Mouse (Mus musculus) myocyte (in vitro differentiated cells): Measurements from ENCODE around the gene Gm10972. TPM values are rescaled to one million over a fixed set of nuclear protein-coding genes. Genes with fewer than 3 reads are reported as not detected.

Experiments used
- H3K27me3 ChIP-seq: one replicate; pipeline ENCODE4 v1.6.1; 2011; ENCODE audit not compliant: control insufficient read depth, insufficient read depth, insufficient read length
- H3K36me3 ChIP-seq: one replicate; pipeline ENCODE4 v1.6.1; 2011; ENCODE audit not compliant: control insufficient read depth, insufficient read depth
- H3K4me2 ChIP-seq: one replicate; pipeline ENCODE4 v1.6.1; 2011; ENCODE audit warnings: low read depth, control low read depth
- H3K4me3 ChIP-seq: one replicate; pipeline ENCODE4 v1.5.1; 2011; ENCODE audit warnings: mild to moderate bottlenecking, control low read depth, moderate library complexity
- H3K79me2 ChIP-seq: one replicate; pipeline ENCODE4 v1.6.1; 2011; ENCODE audit not compliant: control insufficient read depth, insufficient read depth
- H3ac ChIP-seq: one replicate; pipeline ENCODE4 v1.6.1; 2011; ENCODE audit not compliant: control insufficient read depth, insufficient read length
- CEBPB ChIP-seq: IDR thresholded peaks from 2 replicates; pipeline ENCODE4 v1.6.1; 2011; ENCODE audit warnings: mild to moderate bottlenecking, moderate library complexity; ENCODE audit not compliant: poor library complexity, insufficient read depth, severe bottlenecking
- E2F4 ChIP-seq: IDR thresholded peaks from one replicate; pipeline ENCODE4 v1.6.1; 2011; ENCODE audit warnings: mild to moderate bottlenecking, control low read depth, moderate library complexity; ENCODE audit not compliant: insufficient read depth
- MAX ChIP-seq: IDR thresholded peaks from one replicate; pipeline ENCODE4 v1.6.1; 2011; ENCODE audit warnings: low read depth, mild to moderate bottlenecking, control low read depth
- MYOD1 ChIP-seq, 3 experiments: IDR thresholded peaks; one replicate each; pipeline ENCODE4 v1.6.1; 2011; ENCODE audit warnings: control low read depth in 2 of 3, low read depth in 2 of 3, mild to moderate bottlenecking in 2 of 3, moderate library complexity in 1 of 3; ENCODE audit not compliant: insufficient read length in 2 of 3, control insufficient read depth in 1 of 3
- MYOG ChIP-seq, 3 experiments: IDR thresholded peaks; one replicate each; pipeline ENCODE4 v1.6.1; 2011; ENCODE audit warnings: control low read depth in 2 of 3, low read depth in 2 of 3, mild to moderate bottlenecking in 2 of 3; ENCODE audit not compliant: insufficient read length in 2 of 3, control insufficient read depth in 1 of 3, insufficient read depth in 1 of 3
- POLR2A ChIP-seq: IDR thresholded peaks from one replicate; pipeline ENCODE4 v1.6.1; 2011; ENCODE audit warnings: low read depth, mild to moderate bottlenecking, control low read depth, moderate library complexity; ENCODE audit not compliant: insufficient read length
- POLR2AphosphoS2 ChIP-seq: IDR thresholded peaks from one replicate; pipeline ENCODE4 v1.6.1; 2011; ENCODE audit warnings: low read depth, control low read depth; ENCODE audit not compliant: insufficient read length
- REST ChIP-seq: IDR thresholded peaks from one replicate; pipeline ENCODE4 v1.6.1; 2011; ENCODE audit warnings: mild to moderate bottlenecking, control low read depth, moderate library complexity; ENCODE audit not compliant: insufficient read depth, insufficient read length
- SRF ChIP-seq: IDR thresholded peaks from one replicate; pipeline ENCODE4 v1.6.1; 2011; ENCODE audit warnings: low read depth; ENCODE audit not compliant: control insufficient read depth, insufficient read length
- TCF12 ChIP-seq: IDR thresholded peaks from one replicate; pipeline ENCODE4 v1.6.1; 2011; ENCODE audit warnings: mild to moderate bottlenecking, control low read depth; ENCODE audit not compliant: poor library complexity, insufficient read depth, severe bottlenecking
- TCF3 ChIP-seq: IDR thresholded peaks from one replicate; pipeline ENCODE4 v1.6.1; 2011; ENCODE audit warnings: low read depth, control low read depth; ENCODE audit not compliant: insufficient read length
- USF1 ChIP-seq: IDR thresholded peaks from one replicate; pipeline ENCODE4 v1.6.1; 2011; ENCODE audit warnings: low read depth, mild to moderate bottlenecking, control low read depth, moderate library complexity
- polyA plus RNA-seq: library from polyadenylated mRNA; unstranded; fragments of >200 nt; fragmentation: generic; extraction: Trizol; gene quantifications from one replicate; pipeline ENCODE4 v1.2.1, GENCODE M21; 2012; ENCODE audit warnings: missing spikeins

The Gm10972 gene
- polyA plus RNA-seq, 1 experiment = not detected

DNA sequence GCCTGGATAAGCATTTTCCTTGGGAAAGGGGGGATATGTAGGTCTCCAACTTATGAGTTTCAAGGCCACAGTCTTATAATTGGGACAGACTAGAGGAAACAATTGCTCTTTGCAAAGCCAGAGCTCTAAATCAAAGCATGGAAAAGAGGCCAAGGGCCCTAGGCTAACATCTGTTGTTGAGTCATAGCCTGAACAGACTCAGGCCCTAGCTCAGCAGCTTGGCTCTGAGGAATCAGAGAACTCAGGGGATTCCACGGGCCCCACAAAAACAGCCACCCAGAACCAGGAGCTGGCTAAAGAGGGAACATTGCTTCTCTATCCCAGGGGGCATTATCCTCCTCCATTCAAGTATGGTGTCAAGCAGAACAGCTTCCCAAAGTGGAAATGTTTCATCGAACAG, 32.3 kb upstream of the Gm10972 start:
- Histone ChIP-seq H3K4me2 (no peak overlapping the region), H3K79me2 (no peaks in the 10 kb centered on the region), H3K27me3 (no peaks in the 10 kb centered on the region), H3ac (no peak overlapping the region), H3K4me3 (no peak overlapping the region), H3K36me3 (no peaks in the 10 kb centered on the region)
- no peak for TF ChIP-seq TCF12
- TF ChIP-seq CEBPB = no peak
- TF ChIP-seq SRF = no peak
- no peak for TF ChIP-seq MYOD1 (IDR thresholded peaks at IDR 0.05; ENCODE audit: control insufficient read depth in 1 of 3, insufficient read length in 2 of 3, low read depth in 2 of 3)
- TF ChIP-seq POLR2AphosphoS2 = no peak
- TF ChIP-seq MYOG (IDR thresholded peaks at IDR 0.05; ENCODE audit: control insufficient read depth in 1 of 3, insufficient read depth in 1 of 3, insufficient read length in 2 of 3, low read depth in 2 of 3) = peak in 1 of 3 experiments; percentile 33
- no peak for TF ChIP-seq MAX

DNA sequence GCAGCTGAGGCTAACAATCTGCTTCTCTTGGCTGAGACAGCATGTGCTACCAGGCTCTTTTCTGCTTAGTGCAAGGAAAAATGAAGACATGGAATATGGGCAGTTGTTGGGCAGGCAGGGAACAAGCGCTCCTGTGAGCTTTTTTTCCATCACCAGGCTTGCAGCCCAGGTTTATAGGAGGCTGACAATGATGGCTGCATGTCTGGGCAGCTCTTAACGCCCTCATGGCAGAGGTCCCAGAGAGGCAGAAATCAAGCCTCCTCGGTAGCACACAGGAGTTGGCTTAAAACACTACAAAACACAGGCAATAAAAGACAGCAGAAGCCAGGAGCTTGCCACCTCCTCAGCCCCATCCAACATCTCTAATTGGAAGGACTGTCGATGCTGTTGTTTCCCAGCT, 31.6 kb upstream of the Gm10972 start:
- no peak overlapping the region for H3K4me2 ChIP-seq
- TF ChIP-seq REST (no peak), TCF12 (no peak), TCF3 (no peak), E2F4 (no peak), CEBPB (no peak), USF1 (no peak)
- no peak overlapping the region for H3ac ChIP-seq
- no peaks in the 10 kb centered on the region for H3K36me3 ChIP-seq
- no peak overlapping the region for H3K4me3 ChIP-seq
- no peaks in the 10 kb centered on the region for H3K79me2 ChIP-seq
- H3K27me3 ChIP-seq = no peaks in the 10 kb centered on the region

DNA sequence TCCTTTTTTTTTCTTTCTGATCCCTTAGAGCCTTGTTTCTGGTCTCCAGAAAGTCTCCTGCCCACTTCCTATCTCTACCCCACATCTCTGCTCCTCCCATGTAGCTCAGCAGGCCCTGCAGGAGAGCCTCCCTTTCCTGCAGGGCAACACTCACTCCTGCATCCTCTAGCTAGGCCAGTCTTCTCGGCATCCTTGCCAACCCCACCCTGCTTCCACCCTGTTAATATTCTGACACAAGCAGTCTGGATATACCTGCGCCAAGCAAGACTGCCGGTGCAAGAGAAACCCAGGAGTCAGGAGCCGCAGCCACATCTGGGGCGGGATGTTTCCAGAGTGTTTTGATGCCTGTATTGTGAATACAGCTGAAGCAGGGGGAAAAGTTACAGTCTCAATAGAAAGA, 31.1 kb upstream of the Gm10972 start:
- TF ChIP-seq POLR2AphosphoS2 (no peak), E2F4 (no peak), MYOG (IDR thresholded peaks at IDR 0.05; ENCODE audit: control insufficient read depth in 1 of 3, insufficient read depth in 1 of 3, insufficient read length in 2 of 3, low read depth in 2 of 3) (no peak), USF1 (no peak), REST (no peak), TCF3 (no peak), MYOD1 (IDR thresholded peaks at IDR 0.05; ENCODE audit: control insufficient read depth in 1 of 3, insufficient read length in 2 of 3, low read depth in 2 of 3) (no peak), POLR2A (no peak), MAX (no peak), SRF (no peak), TCF12 (no peak), CEBPB (no peak)
- Histone ChIP-seq H3K4me3 (no peak overlapping the region), H3K4me2 (no peak overlapping the region), H3K27me3 (no peaks in the 10 kb centered on the region), H3ac (no peak overlapping the region), H3K36me3 (no peaks in the 10 kb centered on the region), H3K79me2 (no peaks in the 10 kb centered on the region)

DNA sequence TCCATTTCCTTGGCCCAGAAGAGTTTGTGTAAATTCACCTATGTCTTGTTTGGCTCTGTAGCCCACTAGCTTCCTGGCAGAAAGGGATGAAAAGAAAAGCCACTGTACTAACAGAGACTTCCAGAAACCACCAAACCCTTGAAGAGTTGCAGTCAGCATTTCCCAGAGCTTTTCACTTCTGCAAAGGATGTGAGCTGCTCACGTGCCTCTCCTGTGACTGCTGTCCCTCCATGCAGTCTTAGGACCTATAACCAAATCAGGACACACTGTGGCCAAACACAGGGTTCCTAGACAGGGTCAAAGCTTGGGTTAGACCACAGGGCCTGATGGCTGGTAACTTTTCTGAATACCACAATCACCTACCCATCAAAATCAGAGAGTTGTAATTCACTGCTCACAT, 30.6 kb upstream of the Gm10972 start:
- Histone ChIP-seq H3K79me2 (no peaks in the 10 kb centered on the region), H3K27me3 (no peaks in the 10 kb centered on the region), H3K4me3 (no peak overlapping the region), H3K36me3 (no peaks in the 10 kb centered on the region), H3K4me2 (no peak overlapping the region), H3ac (no peak overlapping the region)
- TF ChIP-seq SRF = no peak
- no peak for TF ChIP-seq CEBPB
- no peak for TF ChIP-seq MAX
- no peak for TF ChIP-seq POLR2AphosphoS2
- TF ChIP-seq POLR2A = no peak
- TF ChIP-seq REST = no peak
- no peak for TF ChIP-seq TCF12

DNA sequence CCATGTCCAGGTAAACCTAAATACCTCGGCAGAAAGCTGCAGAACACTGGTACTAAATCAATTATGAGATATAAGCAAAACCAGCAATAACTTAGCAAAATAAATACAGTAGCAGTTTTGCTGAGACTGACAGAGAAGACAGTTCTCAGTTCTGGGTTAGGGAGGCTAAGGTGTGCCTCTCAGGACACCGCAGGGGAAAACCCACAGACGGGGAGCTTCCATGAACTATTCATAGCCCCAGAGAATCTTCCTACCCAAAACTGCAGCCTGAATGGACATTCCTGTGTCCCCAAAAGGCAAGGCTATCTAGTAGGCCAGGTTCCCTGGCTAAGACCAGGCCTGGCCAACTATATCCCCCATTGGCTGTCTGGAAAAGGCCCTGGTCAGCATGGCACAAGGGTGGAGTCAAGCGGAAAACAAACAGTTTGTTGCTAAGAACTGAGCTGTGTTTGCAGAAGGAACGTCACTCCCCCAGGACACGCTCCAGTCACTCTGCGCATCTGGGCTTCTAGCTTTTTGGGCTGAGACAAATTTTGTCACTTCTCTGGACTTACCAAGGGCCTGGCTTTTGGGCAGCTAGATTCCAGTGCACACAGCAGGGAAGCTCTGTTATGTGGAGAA, 29.5 kb upstream of the Gm10972 start:
- no peak overlapping the region for H3K4me2 ChIP-seq
- no peak for TF ChIP-seq POLR2A
- no peak for TF ChIP-seq POLR2AphosphoS2
- TF ChIP-seq E2F4 = no peak
- no peak for TF ChIP-seq MAX
- TF ChIP-seq MYOG (IDR thresholded peaks at IDR 0.05; ENCODE audit: control insufficient read depth in 1 of 3, insufficient read depth in 1 of 3, insufficient read length in 2 of 3, low read depth in 2 of 3) = no peak
- no peak for TF ChIP-seq TCF12
- TF ChIP-seq USF1 = no peak
- no peaks in the 10 kb centered on the region for H3K79me2 ChIP-seq
- no peak overlapping the region for H3ac ChIP-seq
- H3K4me3 ChIP-seq = no peak overlapping the region
- no peaks in the 10 kb centered on the region for H3K36me3 ChIP-seq
- no peaks in the 10 kb centered on the region for H3K27me3 ChIP-seq

DNA sequence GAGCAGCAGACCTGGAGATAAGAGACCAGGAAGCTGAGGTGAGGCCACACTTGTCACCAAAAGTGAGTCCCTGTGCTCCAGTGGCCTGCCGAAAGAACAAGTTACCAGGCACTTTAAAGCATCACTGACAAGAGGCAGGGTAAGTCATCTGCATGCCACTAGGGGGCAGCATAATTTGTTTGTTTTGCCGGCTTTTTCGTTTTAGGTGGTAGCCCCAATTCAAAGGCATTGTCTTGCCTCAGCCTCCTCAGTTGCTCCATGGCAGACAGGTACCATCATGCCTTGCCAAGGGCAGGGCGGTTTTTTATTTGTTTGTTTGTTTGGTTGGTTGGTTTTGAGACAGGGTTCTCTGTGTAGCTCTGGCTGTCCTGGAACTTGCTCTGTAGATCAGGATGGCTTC, 26.2 kb upstream of the Gm10972 start:
- Histone ChIP-seq H3K36me3 (no peaks in the 10 kb centered on the region), H3K4me2 (no peak overlapping the region), H3ac (no peak overlapping the region), H3K27me3 (no peaks in the 10 kb centered on the region), H3K4me3 (no peak overlapping the region), H3K79me2 (no peaks in the 10 kb centered on the region)
- no peak for TF ChIP-seq POLR2A
- no peak for TF ChIP-seq SRF
- no peak for TF ChIP-seq REST
- no peak for TF ChIP-seq USF1
